Mouse (Mus musculus): ENCODE measurements around the gene Pafah1b2.

The Pafah1b2 gene

GRCm38 (mm10) chr9:45981331-45981730 lies 31.2 kb downstream of the Pafah1b2 start:
- DNase-seq (ENCODE audit: extremely low read depth, low read depth): no peak

GRCm38 (mm10) chr9:45980611-45981010 lies 31.9 kb downstream of the Pafah1b2 start:
- no peak for DNase-seq (ENCODE audit: extremely low read depth, low read depth)

GRCm38 (mm10) chr9:45979778-45980177 lies 32.7 kb downstream of the Pafah1b2 start:
- no peak for DNase-seq (ENCODE audit: extremely low read depth, low read depth)

- DNase-seq (ENCODE audit: extremely low read depth, low read depth): no peak
Measured at GRCm38 (mm10) chr9:45976884-45977283, 35.6 kb downstream of the Pafah1b2 start.

- no peak for DNase-seq (ENCODE audit: extremely low read depth, low read depth)
Measured at GRCm38 (mm10) chr9:45963577-45963976, 48.9 kb downstream of the Pafah1b2 start.

- no peak for DNase-seq (ENCODE audit: extremely low read depth, low read depth)
Measured at GRCm38 (mm10) chr9:45961855-45962254, 50.6 kb downstream of the Pafah1b2 start.

GRCm38 (mm10) chr9:45959661-45960060 lies 52.8 kb downstream of the Pafah1b2 start:
- no peak for DNase-seq (ENCODE audit: extremely low read depth, low read depth)

- no peak for DNase-seq (ENCODE audit: extremely low read depth, low read depth)
Measured at GRCm38 (mm10) chr9:45958851-45959250, 53.6 kb downstream of the Pafah1b2 start.

- DNase-seq (ENCODE audit: extremely low read depth, low read depth): no peak
Measured at GRCm38 (mm10) chr9:45958023-45958670, 54.3 kb downstream of the Pafah1b2 start.

GRCm38 (mm10) chr9:45955107-45955963 lies 57.2 kb downstream of the Pafah1b2 start, which contains the start of gene Sidt2:
Gene Sidt2, minus strand, starts transcription at chr9:45955258.
- peak; percentile 57 for DNase-seq (ENCODE audit: extremely low read depth, low read depth)

GRCm38 (mm10) chr9:45954294-45955106 lies 58.0 kb downstream of the Pafah1b2 start:
- DNase-seq (ENCODE audit: extremely low read depth, low read depth): peak; percentile 33

GRCm38 (mm10) chr9:45953511-45954293 lies 58.8 kb downstream of the Pafah1b2 start:
- DNase-seq (ENCODE audit: extremely low read depth, low read depth): no peak

- DNase-seq (ENCODE audit: extremely low read depth, low read depth): no peak
Measured at GRCm38 (mm10) chr9:45952890-45953289, 59.6 kb downstream of the Pafah1b2 start.

- DNase-seq (ENCODE audit: extremely low read depth, low read depth): no peak
Measured at GRCm38 (mm10) chr9:45952057-45952456, 60.4 kb downstream of the Pafah1b2 start.

- DNase-seq (ENCODE audit: extremely low read depth, low read depth): no peak
Measured at GRCm38 (mm10) chr9:45946872-45947183, 65.7 kb downstream of the Pafah1b2 start.

- no peak for DNase-seq (ENCODE audit: extremely low read depth, low read depth)
Measured at GRCm38 (mm10) chr9:45946182-45946871, 66.2 kb downstream of the Pafah1b2 start.

- no peak for DNase-seq (ENCODE audit: extremely low read depth, low read depth)
Measured at GRCm38 (mm10) chr9:45945721-45946120, 66.8 kb downstream of the Pafah1b2 start.

GRCm38 (mm10) chr9:45944506-45945400 lies 67.7 kb downstream of the Pafah1b2 start:
- no peak for DNase-seq (ENCODE audit: extremely low read depth, low read depth)
